Mouse (Mus musculus) mouse embryonic stem cell (cell line): ENCODE data around the gene Pgrmc2.

Experiments used
- in situ Hi-C, 2 experiments: fragments of 300-500 bp; cut with MboI; formaldehyde crosslinking; loops; 1 replicate in 1 of 2; 3 replicates in 1 of 2; pipeline ENCODE4 v1.14.3; 2019 to 2020; ENCODE audit warnings: low sequenced_read_pairs in 2 of 2, low pct_unique_long_range_greater_than_20kb in 1 of 2, mixed read lengths in 1 of 2; ENCODE audit not compliant: unreplicated experiment in 1 of 2

Gene Pgrmc2

GRCm38 (mm10) chr3:41020687-41021086 is 62.2 kb downstream of the Pgrmc2 start:
- in situ Hi-C loops = no loop called here

GRCm38 (mm10) chr3:41018022-41018608 is 64.7 kb downstream of the Pgrmc2 start:
- in situ Hi-C loops = no loop called here
